Mouse (Mus musculus): Measurements from ENCODE around the gene Stk33. TPM values are rescaled to one million over a fixed set of nuclear protein-coding genes. Genes with fewer than 3 reads are reported as not detected.
"Not testable (repeated sequence)": the region's sequence is repeated elsewhere in the genome, so short reads cannot be mapped to it uniquely, and the experiment has no call there.

Stk33 gene
- polyA plus RNA-seq, 1 experiment: not detected

- TF ChIP-seq POLR2A (IDR thresholded peaks at IDR 0.05; ENCODE audit: borderline replicate concordance, low read depth, low read length) (no peak), CTCF (IDR thresholded peaks at IDR 0.05; ENCODE audit: low read depth, low read length) (no peak)
- no peak overlapping the region for H3K4me3 ChIP-seq (ENCODE audit: insufficient read depth, low read length)
- H3K27ac ChIP-seq (ENCODE audit: insufficient read depth, low read depth, low read length): no peak overlapping the region
- peaks cover 15% of the 10 kb centered on the region for H3K4me1 ChIP-seq (ENCODE audit: control insufficient read depth, insufficient read depth, low read length)
These were observed 16.0 kb upstream of the Stk33 start for GRCm38 (mm10) chr7:109454856-109455255.

GRCm38 (mm10) chr7:109448060-109448459 lies 9.2 kb upstream of the Stk33 start:
- H3K27ac ChIP-seq (ENCODE audit: insufficient read depth, low read depth, low read length): no peak overlapping the region
- TF ChIP-seq CTCF (IDR thresholded peaks at IDR 0.05; ENCODE audit: low read depth, low read length) (no peak), POLR2A (IDR thresholded peaks at IDR 0.05; ENCODE audit: borderline replicate concordance, low read depth, low read length) (no peak)
- H3K4me3 ChIP-seq (ENCODE audit: insufficient read depth, low read length): no peak overlapping the region
- peaks cover 8% of the 10 kb centered on the region for H3K4me1 ChIP-seq (ENCODE audit: control insufficient read depth, insufficient read depth, low read length)

GRCm38 (mm10) chr7:109445012-109445411 lies 6.1 kb upstream of the Stk33 start:
- Histone ChIP-seq H3K4me3 (ENCODE audit: insufficient read depth, low read length) (no peak overlapping the region), H3K4me1 (ENCODE audit: control insufficient read depth, insufficient read depth, low read length) (peaks cover 8% of the 10 kb centered on the region), H3K27ac (ENCODE audit: insufficient read depth, low read depth, low read length) (no peak overlapping the region)
- no peak for TF ChIP-seq CTCF (IDR thresholded peaks at IDR 0.05; ENCODE audit: low read depth, low read length)
- TF ChIP-seq POLR2A (IDR thresholded peaks at IDR 0.05; ENCODE audit: borderline replicate concordance, low read depth, low read length): no peak

- no peak for TF ChIP-seq CTCF (IDR thresholded peaks at IDR 0.05; ENCODE audit: low read depth, low read length)
- TF ChIP-seq POLR2A (IDR thresholded peaks at IDR 0.05; ENCODE audit: borderline replicate concordance, low read depth, low read length): no peak
- Histone ChIP-seq H3K4me1 (ENCODE audit: control insufficient read depth, insufficient read depth, low read length) (peaks cover 8% of the 10 kb centered on the region), H3K27ac (ENCODE audit: insufficient read depth, low read depth, low read length) (no peak overlapping the region), H3K4me3 (ENCODE audit: insufficient read depth, low read length) (no peak overlapping the region)
These were observed 3.9 kb upstream of the Stk33 start for GRCm38 (mm10) chr7:109442739-109443138.

GRCm38 (mm10) chr7:109440697-109441269 lies 1.9 kb upstream of the Stk33 start:
- TF ChIP-seq POLR2A (IDR thresholded peaks at IDR 0.05; ENCODE audit: borderline replicate concordance, low read depth, low read length) (no peak), CTCF (IDR thresholded peaks at IDR 0.05; ENCODE audit: low read depth, low read length) (no peak)
- no peak overlapping the region for H3K27ac ChIP-seq (ENCODE audit: insufficient read depth, low read depth, low read length)
- peaks cover 8% of the 10 kb centered on the region for H3K4me1 ChIP-seq (ENCODE audit: control insufficient read depth, insufficient read depth, low read length)
- H3K4me3 ChIP-seq (ENCODE audit: insufficient read depth, low read length): no peak overlapping the region

- H3K4me1 ChIP-seq (ENCODE audit: control insufficient read depth, insufficient read depth, low read length): no peaks in the 10 kb centered on the region
- TF ChIP-seq POLR2A (IDR thresholded peaks at IDR 0.05; ENCODE audit: borderline replicate concordance, low read depth, low read length) (no peak), CTCF (IDR thresholded peaks at IDR 0.05; ENCODE audit: low read depth, low read length) (no peak)
- no peak overlapping the region for H3K27ac ChIP-seq (ENCODE audit: insufficient read depth, low read depth, low read length)
- H3K4me3 ChIP-seq (ENCODE audit: insufficient read depth, low read length): no peak overlapping the region
These were observed 14.3 kb downstream of the Stk33 start for GRCm38 (mm10) chr7:109424422-109425159.

- no peaks in the 10 kb centered on the region for H3K4me1 ChIP-seq (ENCODE audit: control insufficient read depth, insufficient read depth, low read length)
- H3K27ac ChIP-seq (ENCODE audit: insufficient read depth, low read depth, low read length): no peak overlapping the region
- no peak for TF ChIP-seq CTCF (IDR thresholded peaks at IDR 0.05; ENCODE audit: low read depth, low read length)
- TF ChIP-seq POLR2A (IDR thresholded peaks at IDR 0.05; ENCODE audit: borderline replicate concordance, low read depth, low read length): no peak
- H3K4me3 ChIP-seq (ENCODE audit: insufficient read depth, low read length): no peak overlapping the region
These were observed 16.1 kb downstream of the Stk33 start for GRCm38 (mm10) chr7:109422803-109423202.

GRCm38 (mm10) chr7:109405491-109405890 lies 33.4 kb downstream of the Stk33 start:
- no peak overlapping the region for H3K27ac ChIP-seq (ENCODE audit: insufficient read depth, low read depth, low read length)
- H3K4me1 ChIP-seq (ENCODE audit: control insufficient read depth, insufficient read depth, low read length): no peaks in the 10 kb centered on the region
- no peak overlapping the region for H3K4me3 ChIP-seq (ENCODE audit: insufficient read depth, low read length)
- TF ChIP-seq POLR2A (IDR thresholded peaks at IDR 0.05; ENCODE audit: borderline replicate concordance, low read depth, low read length): no peak
- TF ChIP-seq CTCF (IDR thresholded peaks at IDR 0.05; ENCODE audit: low read depth, low read length): no peak

- TF ChIP-seq CTCF (IDR thresholded peaks at IDR 0.05; ENCODE audit: low read depth, low read length): no peak
- TF ChIP-seq POLR2A (IDR thresholded peaks at IDR 0.05; ENCODE audit: borderline replicate concordance, low read depth, low read length): no peak
- Histone ChIP-seq H3K4me1 (ENCODE audit: control insufficient read depth, insufficient read depth, low read length) (no peaks in the 10 kb centered on the region), H3K4me3 (ENCODE audit: insufficient read depth, low read length) (no peak overlapping the region), H3K27ac (ENCODE audit: insufficient read depth, low read depth, low read length) (no peak overlapping the region)
These were observed 39.6 kb downstream of the Stk33 start for GRCm38 (mm10) chr7:109399299-109399698.

- no peak overlapping the region for H3K27ac ChIP-seq (ENCODE audit: insufficient read depth, low read depth, low read length)
- H3K4me1 ChIP-seq (ENCODE audit: control insufficient read depth, insufficient read depth, low read length): no peaks in the 10 kb centered on the region
- H3K4me3 ChIP-seq (ENCODE audit: insufficient read depth, low read length): no peak overlapping the region
- no peak for TF ChIP-seq CTCF (IDR thresholded peaks at IDR 0.05; ENCODE audit: low read depth, low read length)
- TF ChIP-seq POLR2A (IDR thresholded peaks at IDR 0.05; ENCODE audit: borderline replicate concordance, low read depth, low read length): no peak
These were observed 57.8 kb downstream of the Stk33 start for GRCm38 (mm10) chr7:109381131-109381530.

GRCm38 (mm10) chr7:109373556-109373955 lies 65.3 kb downstream of the Stk33 start:
- H3K4me1 ChIP-seq (ENCODE audit: control insufficient read depth, insufficient read depth, low read length); H3K4me3 ChIP-seq (ENCODE audit: insufficient read depth, low read length); H3K27ac ChIP-seq (ENCODE audit: insufficient read depth, low read depth, low read length): not testable (repeated sequence)
